Mouse (Mus musculus): ENCODE data around the gene Selplg.

The Selplg gene

DNA sequence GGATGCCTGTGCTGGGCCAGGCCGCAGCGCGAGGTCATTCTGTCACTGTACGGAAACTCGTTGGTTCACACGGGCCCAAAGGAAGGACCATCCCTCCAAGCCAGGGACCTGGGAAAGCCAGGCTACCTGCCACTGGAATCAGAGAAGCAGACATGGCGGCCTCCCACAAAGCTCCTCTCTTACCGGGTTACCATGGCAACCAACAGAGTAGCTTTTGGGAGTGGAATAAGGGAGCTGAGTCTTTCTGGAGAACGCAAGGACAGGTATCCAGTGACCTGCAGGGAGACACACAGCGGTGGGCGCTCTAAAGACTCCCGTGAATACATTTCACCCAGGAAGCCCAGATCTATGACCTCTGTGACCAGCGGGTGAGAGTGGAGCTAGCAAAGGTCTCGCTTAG, 13.9 kb downstream of the Selplg start:
- DNase-seq: no peak

- DNase-seq: peak; percentile 71
Measured at GRCm38 (mm10) chr5:113815638-113816152, 16.7 kb downstream of the Selplg start.

DNA sequence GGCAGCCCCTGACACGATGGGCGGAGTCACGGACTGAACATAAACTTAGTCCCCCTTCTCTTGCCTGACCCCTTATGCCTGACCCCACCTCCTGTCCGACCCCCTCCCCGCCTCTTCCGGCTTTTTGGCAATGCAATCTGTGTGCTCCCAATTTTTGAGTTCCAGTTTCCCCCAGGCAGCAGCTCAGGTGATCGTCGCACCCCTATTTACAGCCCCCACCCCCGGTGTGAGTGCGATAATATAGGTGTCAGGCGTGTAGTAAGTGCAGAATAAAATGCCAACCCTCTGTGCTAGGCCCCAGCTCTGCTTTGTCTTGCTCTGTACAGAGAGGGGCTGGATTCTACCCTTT, 17.4 kb downstream of the Selplg start:
- DNase-seq: no peak

- no peak for DNase-seq
Measured at GRCm38 (mm10) chr5:113814111-113815040, 18.1 kb downstream of the Selplg start.

GRCm38 (mm10) chr5:113813608-113814007, 18.8 kb downstream of the Selplg start:
- peak; percentile 34 for DNase-seq

- no peak for DNase-seq
Measured at GRCm38 (mm10) chr5:113812638-113813037, 19.8 kb downstream of the Selplg start.

DNA sequence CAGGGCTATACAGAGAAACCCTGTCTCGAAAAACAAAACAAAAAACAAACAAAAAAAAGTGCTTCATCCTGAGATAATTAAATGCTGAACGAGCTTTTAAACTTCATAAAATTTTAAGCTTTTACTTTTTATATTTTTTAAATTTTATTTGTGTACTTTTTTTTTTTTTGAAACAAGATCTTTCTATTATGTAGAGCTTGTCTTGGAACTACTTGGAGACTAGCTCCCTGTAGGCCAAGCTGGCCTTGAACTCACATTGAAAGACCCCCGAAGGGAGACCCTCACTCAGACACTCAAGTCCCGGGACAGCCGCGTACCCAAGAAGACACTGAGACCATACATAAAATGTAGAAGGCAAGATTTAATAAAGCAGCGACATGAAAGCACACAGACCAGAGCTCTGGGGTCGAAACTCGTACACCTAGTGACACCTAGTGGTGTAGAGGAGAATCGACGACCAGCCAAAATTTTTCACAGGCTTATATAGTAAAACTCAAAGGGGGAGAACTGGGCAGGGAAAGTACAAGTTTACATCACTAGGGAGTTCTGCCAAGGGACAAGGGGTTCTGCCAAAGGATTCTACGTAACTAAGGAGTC, 20.5 kb downstream of the Selplg start:
- DNase-seq: peak; percentile 47

DNA sequence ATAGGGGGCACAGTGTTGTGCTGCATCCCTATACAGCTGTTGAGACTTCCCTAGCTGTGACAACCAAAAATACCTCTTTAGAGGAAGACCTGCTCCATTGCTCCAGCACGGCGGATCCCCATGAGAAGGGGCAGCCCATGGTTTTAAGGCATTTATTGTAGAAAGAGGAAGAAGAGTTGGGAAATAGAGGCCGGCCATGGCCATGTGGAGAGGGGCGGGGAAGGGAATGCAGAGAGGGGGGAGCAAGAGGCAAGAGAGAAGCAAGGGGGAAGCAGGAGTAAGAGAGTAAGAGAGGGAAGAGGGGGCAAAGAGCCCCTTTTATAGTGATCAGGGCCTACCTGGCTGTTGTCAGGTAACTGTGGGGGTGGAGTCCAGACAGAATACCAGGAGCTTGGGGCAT, 22.3 kb downstream of the Selplg start:
- no peak for DNase-seq

DNA sequence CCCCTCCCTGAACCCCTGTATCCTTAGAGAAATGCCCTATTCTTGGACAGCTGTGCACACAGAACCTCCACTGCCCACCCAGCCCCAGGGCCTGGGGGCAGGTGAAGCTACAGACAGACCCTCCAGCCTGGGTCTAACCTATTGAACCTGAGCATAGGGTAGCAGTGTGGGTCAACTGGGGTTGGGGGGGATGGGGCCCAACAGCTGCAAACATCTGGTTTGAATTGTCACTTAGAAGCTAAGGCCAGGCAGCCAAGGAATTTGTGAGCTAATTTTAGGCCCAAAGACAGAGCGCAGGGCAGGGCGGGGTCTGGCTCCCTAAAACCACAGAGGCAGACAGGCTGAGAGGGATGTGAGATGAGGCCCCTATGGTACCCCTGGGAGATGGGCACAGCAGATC, 24.3 kb downstream of the Selplg start:
- no peak for DNase-seq

DNA sequence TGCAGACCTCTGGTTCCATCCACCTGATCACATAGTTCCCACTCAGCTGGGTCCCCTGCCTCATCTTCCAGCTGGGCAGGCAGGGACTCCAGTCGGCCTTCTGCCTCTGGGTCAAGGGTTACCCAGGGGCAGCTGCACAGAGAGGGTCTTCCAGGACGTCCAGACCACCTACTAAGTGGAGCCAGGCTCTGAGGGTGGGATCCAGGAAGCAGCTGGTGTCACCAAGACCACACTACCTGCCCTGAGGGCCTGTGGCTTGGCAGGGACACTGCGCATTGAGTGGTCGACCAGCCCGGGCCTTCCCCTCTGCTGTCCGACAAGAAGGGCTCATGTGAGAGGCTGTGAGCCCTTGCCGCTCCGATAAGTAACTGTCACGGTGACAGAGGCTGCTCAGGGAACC, 24.7 kb downstream of the Selplg start:
- DNase-seq: no peak

GRCm38 (mm10) chr5:113806414-113806813, 26.0 kb downstream of the Selplg start:
- DNase-seq: no peak

- no peak for DNase-seq
Measured at GRCm38 (mm10) chr5:113805301-113805700, 27.1 kb downstream of the Selplg start.

DNA sequence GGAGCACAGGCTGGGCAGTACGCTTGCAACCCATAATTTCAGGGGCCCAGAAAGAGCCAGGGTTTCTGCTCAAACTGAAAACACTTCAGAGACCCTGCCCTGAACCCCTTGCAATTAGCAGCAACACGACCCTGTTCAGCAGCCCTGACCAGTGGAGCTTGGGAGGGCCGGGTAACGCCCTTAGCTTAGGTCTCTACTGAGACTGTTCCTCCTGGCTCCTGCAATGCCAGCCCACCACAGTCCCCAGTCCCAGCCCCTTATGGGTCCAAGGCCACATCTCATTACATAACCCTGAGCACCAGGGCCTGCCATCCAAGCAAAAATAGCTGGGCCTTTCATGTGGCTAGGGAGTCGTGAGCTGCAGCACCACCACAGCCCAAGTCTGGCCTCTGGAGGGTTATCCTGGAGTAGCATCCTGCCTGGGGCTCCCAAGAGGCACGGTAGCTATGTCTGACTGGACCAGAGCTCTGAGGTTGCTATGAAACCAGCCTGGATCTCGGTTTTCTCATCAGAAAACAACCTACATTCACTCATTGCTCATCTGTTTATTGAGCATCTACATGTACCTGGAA, 28.0 kb downstream of the Selplg start:
- no peak for DNase-seq

DNA sequence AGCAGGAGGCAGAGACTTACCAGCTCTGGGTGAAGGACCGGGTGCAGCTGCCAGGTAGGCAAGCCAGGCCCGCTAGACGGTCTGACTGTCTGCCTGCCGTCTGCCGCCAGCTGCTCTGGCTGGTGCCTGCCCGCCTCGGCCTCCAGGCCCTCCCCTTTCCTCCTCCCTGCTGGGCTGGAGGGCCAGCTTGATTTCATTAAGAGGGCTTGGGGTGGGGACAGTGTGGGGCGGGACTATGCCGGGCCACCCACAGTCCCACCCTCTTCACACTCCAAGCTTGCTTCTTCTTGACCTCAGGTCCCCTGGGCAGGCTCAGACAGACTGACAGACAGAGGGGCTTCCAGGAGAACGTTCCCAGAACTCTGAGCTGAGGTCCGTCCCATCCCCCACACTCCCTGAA, 32.2 kb downstream of the Selplg start, which contains the start of gene Tmem119:
Gene Tmem119 (minus strand): TSS at position 237 of the 400 bp plus-strand sequence.
- peak; percentile 42 for DNase-seq

GRCm38 (mm10) chr5:113799691-113800090, 32.8 kb downstream of the Selplg start:
- DNase-seq: no peak

DNA sequence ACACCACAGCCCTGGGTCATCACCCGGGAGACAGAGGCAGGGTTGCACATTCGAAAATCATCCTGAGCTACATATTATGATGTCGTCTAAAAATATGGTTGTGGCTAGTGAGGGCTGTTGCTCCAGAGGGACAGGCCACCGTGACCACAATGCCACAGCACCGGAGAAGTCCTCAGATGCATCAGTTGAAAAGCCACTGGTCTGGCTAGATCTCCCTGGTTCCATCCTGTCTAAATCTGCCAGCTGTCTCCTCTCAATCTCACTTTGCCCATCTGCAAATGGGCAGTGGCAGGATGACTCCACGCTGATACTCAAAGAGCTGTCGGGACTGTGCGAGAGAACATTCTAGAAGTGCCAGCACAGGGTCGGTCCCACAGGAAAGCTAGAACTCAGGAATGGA, 33.9 kb downstream of the Selplg start:
- DNase-seq: no peak

- no peak for DNase-seq
Measured at GRCm38 (mm10) chr5:113797149-113797882, 35.1 kb downstream of the Selplg start.

GRCm38 (mm10) chr5:113796401-113797148, 35.9 kb downstream of the Selplg start:
- no peak for DNase-seq

- no peak for DNase-seq
Measured at GRCm38 (mm10) chr5:113791197-113792095, 41.0 kb downstream of the Selplg start.

- peak; percentile 42 for DNase-seq
Measured at GRCm38 (mm10) chr5:113790453-113791196, 41.8 kb downstream of the Selplg start.
